Mouse (Mus musculus) adrenal gland, postnatal 14 days (tissue): Measurements from ENCODE around the gene Piezo1. TPM values are rescaled to one million over a fixed set of nuclear protein-coding genes. Genes with fewer than 3 reads are reported as not detected.
"Not testable (repeated sequence)": the region's sequence is repeated elsewhere in the genome, so short reads cannot be mapped to it uniquely, and the experiment has no call there.

Experiments
- DNase-seq: peaks from one replicate; pipeline ENCODE4 v3.0.0; 2021; ENCODE audit warnings: mixed read lengths
- long read RNA-seq, 2 experiments: library from polyadenylated mRNA; stranded (forward); transcript quantifications; one replicate each; pipeline ENCODE4 v2.0.0; 2021
- total RNA-seq: library from RNA; stranded (reverse); gene quantifications from 2 replicates; pipeline ENCODE4 v1.2.3, GENCODE M21; 2021

Gene Piezo1
- 23.2 and 29.9 TPM in 2 replicates for total RNA-seq
- long read RNA-seq, experiment 1, partial matches to known transcripts, result 3 of 4 reads
- long read RNA-seq, experiment 1, other reads (novel, unspliced or antisense), result 1 of 4 reads
- long read RNA-seq, experiment 2, partial matches to known transcripts, result 2 of 3 reads
- long read RNA-seq, experiment 2, other reads (novel, unspliced or antisense), result 1 of 3 reads

DNA sequence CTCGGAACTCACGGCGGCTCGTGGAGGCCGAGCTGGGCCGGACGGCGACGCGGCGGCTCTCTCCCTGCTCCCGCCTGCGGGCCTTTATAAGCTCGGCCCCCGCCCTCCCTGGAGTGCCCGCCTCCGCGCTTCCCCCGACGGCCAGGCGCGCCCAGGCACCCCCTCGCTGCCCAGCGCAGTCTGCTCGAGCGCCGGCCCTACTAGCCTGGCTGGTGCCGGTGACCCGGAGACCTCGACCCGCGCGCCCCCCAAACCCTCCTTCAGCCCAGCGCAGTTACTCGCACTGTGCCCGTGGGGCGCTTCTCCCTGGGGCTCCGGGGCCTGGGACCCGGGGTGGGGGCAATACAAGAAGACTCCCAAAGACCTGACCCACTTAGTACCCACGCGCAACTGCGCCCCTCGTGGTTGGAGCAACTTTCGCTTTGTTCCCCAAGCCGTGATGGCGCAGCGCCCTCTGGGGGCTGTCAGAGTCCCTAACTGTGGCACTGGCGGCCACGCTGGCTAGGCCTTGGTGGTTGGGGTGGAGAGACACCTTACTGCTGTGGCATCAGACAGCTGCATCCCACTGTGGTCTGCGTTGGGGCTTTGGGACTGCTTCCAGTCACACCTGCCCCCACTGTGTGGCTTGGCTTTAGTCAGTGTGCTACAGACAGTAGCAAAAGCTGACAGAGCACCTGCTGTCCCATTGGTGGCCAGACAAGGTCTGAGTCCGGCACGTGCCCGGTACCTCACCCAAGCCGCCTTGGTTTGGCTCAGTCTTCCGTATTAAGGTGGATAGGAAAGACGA lies at the start of gene Piezo1:
TSS of gene Piezo1 (minus strand) at position 65 of the 787 bp plus-strand sequence.
- DNase-seq, result peak; percentile 96

DNA sequence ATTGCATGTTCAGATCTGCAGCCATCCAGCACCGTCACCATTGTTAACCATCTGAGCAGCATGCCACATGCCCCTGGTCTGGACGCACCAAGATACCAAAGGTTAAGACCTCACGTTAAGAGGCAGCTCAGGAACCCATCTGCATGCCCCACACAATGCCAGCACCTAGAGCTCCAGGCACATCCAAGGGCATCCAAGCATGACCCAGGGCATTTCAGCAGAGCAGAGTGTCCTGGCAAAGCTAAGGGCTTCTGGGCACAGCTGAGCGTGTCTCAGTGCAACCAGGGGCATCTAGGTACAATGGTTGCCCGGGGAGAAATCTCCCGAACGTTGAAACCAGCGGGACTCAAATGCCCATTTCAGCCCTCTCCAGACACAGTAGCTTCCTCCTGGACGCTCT lies 49.5 kb upstream of the Piezo1 start:
- no peak for DNase-seq

GRCm38 (mm10) chr8:122596031-122596430 lies 44.9 kb upstream of the Piezo1 start:
- DNase-seq, result no peak

- no peak for DNase-seq
Measured at GRCm38 (mm10) chr8:122593783-122594507, 42.8 kb upstream of the Piezo1 start.

DNA sequence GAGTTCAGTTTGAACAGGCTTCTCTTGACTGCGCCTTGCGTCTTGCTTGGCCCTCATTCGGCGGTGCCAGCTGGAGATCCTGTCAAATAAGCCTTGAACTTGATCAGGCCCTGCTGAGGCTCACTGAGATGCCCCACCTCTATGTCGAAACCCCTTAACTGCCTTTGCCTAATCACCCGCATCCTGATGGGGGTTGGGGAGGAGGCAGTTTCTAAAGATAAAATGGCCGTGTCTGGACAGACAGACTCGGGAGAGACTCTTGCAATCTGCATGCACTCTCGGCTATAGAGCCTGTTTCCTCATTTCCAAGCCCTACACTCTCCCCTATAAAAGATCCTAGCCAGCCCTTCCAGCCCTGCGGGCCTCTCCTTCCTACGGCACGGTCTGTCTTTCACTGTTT lies 42.1 kb upstream of the Piezo1 start:
- DNase-seq, result no peak

DNA sequence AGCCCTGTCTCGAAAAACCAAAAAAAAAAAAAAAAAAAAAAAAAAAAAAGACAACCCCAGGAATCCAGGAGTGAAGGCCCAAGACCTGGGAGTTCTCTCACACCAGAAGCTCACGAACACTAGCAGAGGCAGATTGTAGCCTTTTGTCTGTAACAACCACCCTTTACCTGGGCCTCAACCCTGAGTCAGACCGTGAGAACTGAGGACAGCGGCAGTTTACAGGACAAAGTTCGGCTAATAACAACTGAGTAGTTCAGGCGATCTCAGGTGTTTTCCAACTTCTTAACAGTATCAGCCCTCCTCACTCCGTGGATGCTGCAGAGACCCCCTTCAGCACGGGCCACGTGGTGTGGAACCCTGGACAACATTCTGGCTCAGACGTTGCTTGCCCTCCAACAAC lies 35.6 kb upstream of the Piezo1 start:
- DNase-seq, result no peak

DNA sequence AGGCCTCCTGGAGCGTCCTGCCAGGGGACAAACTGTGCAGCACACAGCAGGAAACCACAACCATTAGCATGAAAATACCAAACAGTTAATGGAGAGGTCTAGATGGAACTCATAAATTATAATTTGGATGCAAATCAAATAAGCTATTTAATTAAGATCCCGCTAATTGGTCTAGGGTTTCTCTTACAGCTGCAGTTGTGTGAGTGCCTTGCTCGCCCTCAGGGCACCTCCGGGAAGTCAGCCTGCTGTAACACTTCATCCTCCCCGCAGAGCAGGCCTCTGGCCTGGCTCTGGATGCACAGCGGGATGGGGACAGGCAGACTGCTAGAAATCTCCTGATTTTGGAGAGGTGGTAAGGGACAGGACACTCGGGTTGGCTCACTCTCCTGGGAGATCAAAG lies 35.0 kb upstream of the Piezo1 start:
- DNase-seq, result no peak

- peak; percentile 46 for DNase-seq
Measured at GRCm38 (mm10) chr8:122585411-122585891, 34.3 kb upstream of the Piezo1 start.

GRCm38 (mm10) chr8:122584981-122585380 lies 33.9 kb upstream of the Piezo1 start:
- no peak for DNase-seq

DNA sequence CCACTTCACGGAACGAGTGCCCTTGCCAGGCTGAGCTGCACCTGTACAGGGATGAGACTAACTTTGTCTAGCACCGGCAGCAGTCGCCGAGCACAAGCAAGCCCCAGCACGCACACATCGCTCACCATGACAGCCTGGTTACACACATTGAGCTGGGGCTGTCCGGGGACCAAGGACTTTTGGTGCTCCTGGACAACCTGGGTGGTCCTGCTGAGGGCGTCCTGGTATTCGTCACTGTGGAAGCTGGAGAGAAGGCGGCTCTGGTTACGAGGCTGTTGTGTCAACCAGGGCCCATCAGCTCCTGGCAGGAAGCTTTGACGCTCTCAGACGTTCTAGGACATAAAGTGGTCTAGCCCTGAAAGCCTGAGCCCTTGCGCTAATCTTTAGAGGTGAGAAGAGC lies 29.8 kb upstream of the Piezo1 start:
- no peak for DNase-seq

DNA sequence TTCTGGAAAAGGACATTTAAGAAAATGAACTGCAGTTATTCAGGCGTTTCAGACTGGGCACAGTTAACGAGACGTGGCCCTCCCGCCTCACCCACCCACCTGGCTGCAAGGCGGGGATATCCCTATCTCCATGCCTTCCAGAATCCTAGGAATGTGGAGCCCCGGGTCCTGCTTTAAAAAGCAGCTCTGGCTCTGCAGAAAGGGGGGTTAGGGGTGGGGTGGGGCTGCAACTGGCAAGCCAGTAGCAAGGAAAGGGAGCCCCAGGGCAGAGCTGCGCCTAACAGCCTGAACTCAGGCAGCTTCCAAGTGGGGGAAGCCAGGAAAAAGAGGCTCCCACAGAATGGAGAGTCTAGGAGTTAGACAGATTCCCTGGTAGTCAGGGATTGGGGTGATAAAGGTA lies 28.1 kb upstream of the Piezo1 start:
- no peak for DNase-seq

DNA sequence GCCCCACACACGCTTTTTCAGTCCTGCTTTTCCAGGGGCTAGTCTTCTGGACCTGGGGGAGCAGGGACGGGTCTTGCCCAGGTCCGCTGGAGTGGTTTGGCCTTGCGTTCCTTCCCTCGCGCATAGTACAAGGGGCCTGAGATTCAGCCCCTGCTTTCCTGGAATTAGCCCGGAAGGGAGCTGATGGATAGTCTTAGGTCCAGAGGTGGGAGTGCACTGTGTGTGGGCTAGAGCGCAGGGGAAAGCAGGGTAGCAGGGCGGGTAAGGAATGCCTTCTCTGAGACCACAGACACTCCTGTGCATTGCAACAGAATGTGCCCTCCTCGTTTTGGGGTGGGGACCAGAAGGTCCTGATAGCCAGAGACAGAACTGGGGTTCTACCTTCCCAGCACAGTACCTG lies 26.0 kb upstream of the Piezo1 start:
- no peak for DNase-seq

DNA sequence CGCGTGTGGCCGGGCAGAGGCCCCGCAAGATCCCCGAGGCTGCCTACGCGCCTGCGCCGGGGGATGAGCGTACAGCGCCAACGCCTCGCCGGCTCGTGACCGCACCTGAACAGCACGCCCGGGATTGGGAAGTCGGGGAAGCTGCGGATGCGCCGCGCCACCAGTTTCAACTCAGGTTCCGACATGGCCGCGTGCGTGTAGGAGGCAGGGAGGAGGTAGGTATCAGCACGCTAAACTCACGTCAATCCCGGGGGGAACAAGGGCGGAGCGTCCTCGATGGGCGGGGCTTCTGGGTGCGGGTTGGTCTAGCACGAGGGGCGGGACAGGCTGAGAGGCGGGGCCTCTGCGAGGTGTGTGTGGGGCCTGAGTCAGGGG lies 25.5 kb upstream of the Piezo1 start, which contains the start of gene Aprt:
TSS of gene Aprt (minus strand) at position 262 of the 375 bp plus-strand sequence.
- DNase-seq, result peak; percentile 97

DNA sequence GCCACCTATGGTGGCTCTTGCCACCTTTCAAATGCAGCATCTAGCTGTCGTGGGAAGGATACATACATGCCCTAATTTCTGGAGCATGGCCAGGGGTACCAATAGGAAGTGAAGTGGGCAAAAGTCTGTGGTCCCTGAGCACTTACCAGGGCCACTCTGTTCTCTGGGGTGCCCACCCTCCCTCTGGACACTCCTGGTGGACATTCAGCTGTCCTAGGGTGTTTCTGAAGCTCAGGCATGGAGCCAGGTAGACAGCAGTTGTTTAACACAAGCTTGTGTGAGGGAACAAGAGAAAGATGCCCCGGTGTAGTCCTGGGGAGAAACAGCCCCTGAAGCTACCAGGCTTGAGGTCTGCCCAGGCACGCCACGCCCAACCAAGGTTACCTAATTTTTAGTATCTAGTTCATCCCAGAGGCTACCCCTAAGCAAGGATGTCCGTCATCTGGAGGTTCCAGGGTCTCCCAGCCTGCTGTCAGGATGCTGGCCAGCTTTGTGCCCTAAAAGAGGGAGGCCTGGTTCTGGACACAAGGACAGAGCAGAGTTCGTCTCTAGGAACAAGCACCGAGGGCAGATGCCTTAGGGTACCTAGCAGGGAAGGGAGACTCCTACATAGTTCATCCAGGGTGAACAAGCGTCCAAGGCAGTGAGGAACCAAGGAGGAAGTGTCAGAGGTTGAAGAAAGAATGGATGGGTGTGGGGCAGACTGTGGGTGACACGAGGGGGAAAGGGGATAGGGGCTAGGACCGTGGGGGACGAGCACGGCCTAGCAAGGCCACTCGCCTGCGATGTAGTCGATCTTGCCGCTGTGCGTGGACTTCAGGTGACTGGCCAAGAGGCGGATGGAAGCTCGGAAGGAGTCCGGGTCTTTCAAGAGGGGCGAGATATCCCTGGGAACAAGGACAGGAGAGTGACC lies 24.9 kb upstream of the Piezo1 start:
- no peak for DNase-seq

- no peak for DNase-seq
Measured at GRCm38 (mm10) chr8:122575286-122575685, 24.2 kb upstream of the Piezo1 start.

DNA sequence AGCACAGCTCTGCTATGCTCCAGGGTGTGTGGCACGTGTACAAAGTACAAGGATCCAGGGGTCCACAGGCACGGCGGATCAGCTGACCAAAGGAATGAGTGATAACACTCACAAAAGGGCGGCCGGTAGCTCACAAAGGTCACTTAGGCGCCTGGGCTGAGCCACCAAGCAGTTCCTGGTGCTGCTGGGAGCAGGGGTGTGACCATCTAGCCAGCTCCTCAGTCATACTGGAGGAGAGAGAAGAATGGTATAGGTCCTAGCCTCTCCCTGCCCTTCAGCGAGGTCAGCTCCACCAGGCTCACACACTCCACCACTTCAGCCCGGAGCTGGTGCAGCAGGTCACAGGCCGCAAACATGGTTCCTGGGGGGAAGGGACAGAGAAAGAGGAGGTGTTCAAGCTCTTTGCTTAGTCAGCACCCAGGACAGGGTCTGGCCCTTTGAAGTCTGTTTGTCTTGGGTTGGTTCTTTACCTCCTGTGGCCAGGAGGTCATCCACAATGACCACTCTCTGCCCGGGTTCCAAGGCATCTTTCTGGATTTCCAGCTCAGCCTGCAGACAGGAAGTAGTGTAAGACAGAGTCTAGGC lies 23.6 kb upstream of the Piezo1 start:
- DNase-seq, result no peak

DNA sequence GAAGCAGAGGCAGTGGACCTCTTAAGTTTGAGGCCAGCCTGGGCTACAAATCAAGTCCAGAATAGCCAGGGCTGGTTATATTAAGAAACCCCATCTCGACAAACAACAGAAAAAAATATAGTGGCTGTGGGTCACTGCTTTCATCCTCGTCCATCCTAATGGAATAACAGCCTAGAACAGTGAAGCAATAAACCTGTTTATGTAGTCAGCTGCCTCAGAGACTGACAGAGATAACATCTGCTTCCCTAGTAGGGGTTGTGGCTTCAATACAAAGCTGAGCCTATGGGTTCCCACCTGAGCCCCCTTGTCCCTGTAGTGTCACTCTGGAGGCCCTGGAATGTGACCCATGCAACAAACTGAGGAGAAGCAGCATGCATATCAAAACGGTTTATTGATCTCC lies 23.1 kb upstream of the Piezo1 start:
- DNase-seq, result no peak

DNA sequence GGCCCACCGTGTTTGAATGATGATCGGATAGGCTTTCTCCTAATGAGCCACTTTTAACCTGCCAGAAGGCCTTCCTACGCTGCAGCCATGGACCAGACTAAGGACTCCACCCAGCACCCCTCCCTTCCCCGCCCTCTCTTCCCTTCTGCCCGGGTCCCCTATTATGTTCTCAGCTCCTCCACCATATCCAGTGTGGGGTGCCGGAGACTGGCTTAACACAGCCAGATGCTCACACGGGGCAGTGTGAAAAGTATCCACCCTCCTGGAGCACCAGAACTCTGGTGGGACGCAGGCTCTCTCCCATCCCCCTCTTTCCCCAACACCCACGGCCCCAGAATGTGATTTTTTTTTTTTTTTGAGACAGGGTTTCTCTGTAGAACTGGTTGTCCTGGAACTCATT lies 22.4 kb upstream of the Piezo1 start:
- no peak for DNase-seq

DNA sequence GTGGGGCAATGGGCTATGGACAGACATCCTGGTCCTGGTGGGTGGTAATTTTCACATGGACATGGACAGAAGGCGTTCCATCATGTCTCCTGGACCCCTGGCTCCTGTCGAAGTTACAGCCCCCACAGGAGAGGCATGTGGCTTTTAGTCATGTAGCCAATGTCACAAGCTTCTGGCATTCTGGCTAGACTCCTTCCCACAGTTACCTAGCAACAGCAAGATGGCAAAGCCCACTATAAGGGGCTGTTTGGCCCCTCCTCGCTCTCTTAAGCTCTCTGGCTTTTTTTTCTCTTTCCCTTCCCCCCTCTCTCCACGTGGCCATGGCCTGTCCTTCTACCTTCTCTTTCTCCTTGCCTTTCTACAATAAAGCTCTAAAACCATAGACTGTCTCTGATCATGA lies 22.0 kb upstream of the Piezo1 start:
- not testable (repeated sequence) for DNase-seq

DNA sequence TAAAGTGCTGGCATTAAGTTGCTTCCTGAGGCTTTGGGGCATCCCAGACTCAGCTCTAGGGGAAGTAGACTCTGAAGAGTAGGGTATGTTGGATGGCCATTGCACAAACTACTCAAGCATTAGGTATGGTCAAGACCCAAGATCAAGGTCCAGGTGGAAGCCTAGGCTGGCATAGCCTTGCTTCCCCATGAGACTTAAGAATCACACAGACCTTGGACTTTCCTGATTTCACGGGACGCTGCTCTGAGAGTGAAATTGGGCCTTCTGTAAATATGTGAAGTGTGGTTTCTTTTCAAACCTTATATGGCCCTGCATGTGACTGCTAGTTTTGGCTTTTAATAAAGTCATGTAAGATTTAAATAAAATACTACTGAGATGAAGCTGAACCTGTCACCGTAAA lies 21.6 kb upstream of the Piezo1 start:
- DNase-seq, result no peak

DNA sequence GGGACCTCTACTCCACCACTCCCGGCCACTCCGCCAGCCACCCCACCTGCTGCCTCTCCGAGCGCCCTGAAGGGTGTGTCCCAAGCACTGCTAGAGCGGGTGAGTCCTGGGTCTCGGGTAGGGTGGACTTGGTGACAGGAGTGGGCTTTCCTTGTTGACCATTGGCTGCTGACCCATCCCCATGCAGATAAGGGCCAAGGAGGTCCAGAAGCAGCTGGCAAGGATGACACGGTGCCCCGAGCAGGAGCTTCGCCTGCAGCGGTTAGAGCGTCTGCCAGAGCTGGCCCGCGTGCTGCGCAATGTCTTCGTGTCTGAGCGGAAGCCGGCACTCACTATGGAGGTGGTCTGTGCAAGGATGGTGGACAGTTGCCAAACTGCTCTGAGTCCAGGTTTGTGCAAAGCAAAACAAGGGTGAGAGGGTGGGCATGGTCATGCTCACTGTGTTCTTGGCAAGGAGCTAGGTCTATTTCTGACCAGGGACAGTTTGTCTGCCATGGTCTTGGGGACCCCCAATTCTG lies 20.7 kb upstream of the Piezo1 start:
- no peak for DNase-seq

DNA sequence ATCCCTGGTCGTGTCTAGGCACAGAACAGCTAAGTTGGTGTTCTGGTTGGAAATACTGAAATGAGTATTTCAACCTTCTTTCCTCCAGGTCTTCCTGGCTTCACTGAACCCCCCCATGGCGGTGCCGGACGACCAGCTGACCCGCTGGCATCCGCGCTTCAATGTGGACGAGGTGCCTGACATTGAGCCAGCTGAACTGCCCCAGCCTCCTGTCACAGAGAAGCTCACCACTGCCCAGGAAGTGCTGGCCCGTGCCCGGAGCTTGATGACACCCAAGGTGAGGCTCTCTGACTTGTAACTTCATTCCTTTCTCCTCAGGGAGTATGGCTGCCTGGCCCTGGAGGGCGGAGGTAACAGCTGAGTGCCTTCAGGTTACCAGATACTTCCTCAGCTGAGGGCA lies 20.0 kb upstream of the Piezo1 start:
- no peak for DNase-seq
